Mouse (Mus musculus): ENCODE results near the gene Commd1. TPM values are rescaled to one million over a fixed set of nuclear protein-coding genes. Genes with fewer than 3 reads are reported as not detected.

The Commd1 gene
- total RNA-seq, 1 experiment from 2014 or later: 52.9 TPM

DNA sequence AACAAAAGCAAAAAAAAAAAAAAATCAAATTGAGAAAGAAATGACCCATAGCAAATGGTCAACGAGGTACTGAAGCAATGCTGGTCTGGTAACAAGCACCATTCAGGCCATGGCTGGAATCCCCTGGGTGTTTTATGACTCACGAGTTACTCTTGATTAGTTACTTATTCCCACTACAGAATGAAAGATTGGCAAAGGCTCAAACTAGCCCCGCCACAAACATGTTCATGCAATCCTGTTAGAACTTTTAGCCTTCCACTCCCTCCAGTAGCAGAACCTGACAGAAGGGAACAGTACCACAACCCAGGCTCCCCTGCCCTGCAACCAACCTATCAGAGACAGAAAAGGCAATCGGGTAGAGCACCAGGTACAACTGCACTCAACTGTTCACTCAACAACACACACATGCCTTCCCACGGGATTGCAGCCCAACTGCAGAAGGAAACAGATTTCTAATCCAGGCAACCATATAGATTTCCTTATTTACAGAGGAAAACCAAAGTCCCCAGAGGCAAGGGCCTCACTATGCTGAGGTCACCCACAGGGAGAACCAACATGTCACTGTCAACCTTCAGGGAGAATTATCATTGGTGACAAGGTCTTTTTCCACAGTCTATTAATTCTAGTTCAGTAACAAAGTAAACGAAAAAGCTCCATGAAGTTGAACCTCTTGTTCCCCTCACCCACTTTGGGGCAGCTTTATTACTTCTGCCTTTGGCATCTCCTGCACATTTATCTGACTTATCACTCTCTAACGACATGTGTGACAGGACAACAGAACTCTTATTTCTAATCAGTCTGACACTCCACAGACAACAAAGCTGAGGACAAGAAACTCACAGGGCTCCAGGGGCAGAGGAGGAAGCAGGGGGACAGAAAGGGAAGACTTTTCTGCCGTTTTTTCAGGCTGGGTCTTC, 134.2 kb downstream of the Commd1 start:
- no peak for ATAC-seq (replicated peaks; ENCODE audit: low read depth, poor library complexity, severe bottlenecking)

DNA sequence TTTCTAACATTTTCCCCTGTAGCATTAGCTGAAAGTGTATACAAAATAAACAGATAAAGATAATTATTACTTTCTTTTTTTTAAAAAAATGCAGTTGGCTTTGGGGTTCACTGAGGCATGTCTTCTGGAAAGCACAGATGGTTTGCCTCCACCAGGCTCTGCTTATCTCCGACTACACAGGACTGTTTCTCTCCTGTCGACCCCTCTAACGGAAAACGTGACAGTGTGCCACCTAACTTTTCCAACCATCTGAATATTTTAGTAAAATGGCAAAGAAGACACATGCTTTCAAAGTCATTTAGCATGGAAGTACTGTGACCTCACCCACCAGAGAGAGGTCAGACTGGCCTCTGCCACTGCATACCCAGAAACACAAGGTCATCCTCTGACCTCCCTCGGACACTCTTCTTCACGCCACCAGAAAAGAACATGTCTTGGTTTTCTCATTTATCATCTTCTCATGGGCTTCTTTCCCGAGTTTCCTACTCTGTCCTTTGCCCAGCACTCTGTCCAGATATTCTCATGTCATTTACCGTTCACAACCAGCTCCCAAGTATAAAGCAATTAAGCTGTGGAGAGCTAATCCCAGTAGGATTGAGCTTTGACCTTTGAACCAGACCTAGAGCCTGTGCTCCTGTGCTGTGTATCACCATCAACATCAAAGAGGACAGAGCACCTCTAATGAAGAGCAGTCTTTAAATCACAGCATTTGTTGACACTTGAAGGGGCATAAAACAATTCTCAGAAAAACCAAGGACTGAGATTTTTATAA, 135.0 kb downstream of the Commd1 start:
- no peak for ATAC-seq (replicated peaks; ENCODE audit: low read depth, poor library complexity, severe bottlenecking)

Other genes starting within 250 kb of the Commd1 start
- gene B3gnt2, start 121.4 kb downstream of the Commd1 start, total RNA-seq (2017): 3.8 and 8.8 TPM in 2 replicates
- gene Zrsr1, start 10.4 kb downstream of the Commd1 start, total RNA-seq (2017): 9.4 and 9.9 TPM in 2 replicates
- 70.8 and 81.6 TPM in 2 replicates for gene Gm28048, start 292 bp downstream of the Commd1 start, total RNA-seq (2017)
- 274 and 331 TPM in 2 replicates for gene Cct4, start 8.1 kb upstream of the Commd1 start, total RNA-seq (2017)
- gene Fam161a, start 25.1 kb upstream of the Commd1 start, total RNA-seq (2017): 1.5 and 4.6 TPM in 2 replicates